Mouse (Mus musculus): ENCODE results near the gene Klhdc3. TPM values are rescaled to one million over a fixed set of nuclear protein-coding genes. Genes with fewer than 3 reads are reported as not detected.

Klhdc3 gene
- total RNA-seq, 4 experiments from 2014 or later, result 61.0 to 83.8 (median 75.5) TPM

GRCm38 (mm10) chr17:46661981-46662380 lies 18.7 kb downstream of the Klhdc3 start:
- DNase-seq (ENCODE audit: low spot score in 2 of 2), result no peak

GRCm38 (mm10) chr17:46661351-46661750 lies 19.4 kb downstream of the Klhdc3 start:
- no peak for DNase-seq (ENCODE audit: low spot score in 2 of 2)

- DNase-seq (ENCODE audit: low spot score in 2 of 2), result no peak
Observed at GRCm38 (mm10) chr17:46656054-46656453, 24.7 kb downstream of the Klhdc3 start.

GRCm38 (mm10) chr17:46651755-46652547 lies 28.8 kb downstream of the Klhdc3 start:
- no peak for DNase-seq (ENCODE audit: low spot score in 2 of 2)

GRCm38 (mm10) chr17:46651292-46651691 lies 29.4 kb downstream of the Klhdc3 start:
- no peak for DNase-seq (ENCODE audit: low spot score in 2 of 2)

GRCm38 (mm10) chr17:46650232-46651031 lies 30.3 kb downstream of the Klhdc3 start, which contains the start of gene Cul7:
Cul7 (plus strand) TSS chr17:46650337.
- DNase-seq (ENCODE audit: low spot score in 2 of 2), result peak; percentile 79 to 86

- DNase-seq (ENCODE audit: low spot score in 2 of 2), result no peak
Observed at GRCm38 (mm10) chr17:46649811-46650210, 30.9 kb downstream of the Klhdc3 start.

GRCm38 (mm10) chr17:46648436-46648835 lies 32.3 kb downstream of the Klhdc3 start:
- no peak for DNase-seq (ENCODE audit: low spot score in 2 of 2)

- no peak for DNase-seq (ENCODE audit: low spot score in 2 of 2)
Observed at GRCm38 (mm10) chr17:46647279-46647678, 33.4 kb downstream of the Klhdc3 start.

GRCm38 (mm10) chr17:46646322-46646662 lies 34.4 kb downstream of the Klhdc3 start:
- DNase-seq (ENCODE audit: low spot score in 2 of 2), result no peak

- peak; percentile 95 to 97 for DNase-seq (ENCODE audit: low spot score in 2 of 2)
Observed at GRCm38 (mm10) chr17:46645561-46646321, 35.0 kb downstream of the Klhdc3 start, which contains the start of the genes Klc4 and Mrpl2. Klc4 (minus strand) TSS chr17:46646022. Mrpl2 (plus strand) TSS chr17:46646229.

- peak in 1 of 2 experiments; percentile 30 for DNase-seq (ENCODE audit: low spot score in 2 of 2)
Observed at GRCm38 (mm10) chr17:46644916-46645475, 35.7 kb downstream of the Klhdc3 start.

GRCm38 (mm10) chr17:46644152-46644805 lies 36.4 kb downstream of the Klhdc3 start:
- no peak for DNase-seq (ENCODE audit: low spot score in 2 of 2)

- DNase-seq (ENCODE audit: low spot score in 2 of 2), result no peak
Observed at GRCm38 (mm10) chr17:46642060-46642459, 38.7 kb downstream of the Klhdc3 start.

GRCm38 (mm10) chr17:46639929-46640328 lies 40.8 kb downstream of the Klhdc3 start:
- no peak for DNase-seq (ENCODE audit: low spot score in 2 of 2)

GRCm38 (mm10) chr17:46636831-46637523 lies 43.7 kb downstream of the Klhdc3 start:
- peak; percentile 37 to 43 for DNase-seq (ENCODE audit: low spot score in 2 of 2)

- DNase-seq (ENCODE audit: low spot score in 2 of 2), result no peak
Observed at GRCm38 (mm10) chr17:46629685-46630441, 50.9 kb downstream of the Klhdc3 start.

- DNase-seq (ENCODE audit: low spot score in 2 of 2), result no peak
Observed at GRCm38 (mm10) chr17:46628791-46629684, 51.7 kb downstream of the Klhdc3 start, which contains the start of gene Ptk7. Ptk7 (minus strand) TSS chr17:46629504.

Data from gastrocnemius, adult 8-10 months (tissue).